Mouse (Mus musculus): ENCODE results near the gene Tff3.

Gene Tff3

GRCm38 (mm10) chr17:31095570-31095969 is 33.9 kb downstream of the Tff3 start:
- TF ChIP-seq GATA4 (IDR thresholded peaks at IDR 0.05; ENCODE audit: insufficient replicate concordance, low read length): no peak

- TF ChIP-seq GATA4 (IDR thresholded peaks at IDR 0.05; ENCODE audit: insufficient replicate concordance, low read length): no peak
Measured at GRCm38 (mm10) chr17:31094781-31095180, 34.7 kb downstream of the Tff3 start.

DNA sequence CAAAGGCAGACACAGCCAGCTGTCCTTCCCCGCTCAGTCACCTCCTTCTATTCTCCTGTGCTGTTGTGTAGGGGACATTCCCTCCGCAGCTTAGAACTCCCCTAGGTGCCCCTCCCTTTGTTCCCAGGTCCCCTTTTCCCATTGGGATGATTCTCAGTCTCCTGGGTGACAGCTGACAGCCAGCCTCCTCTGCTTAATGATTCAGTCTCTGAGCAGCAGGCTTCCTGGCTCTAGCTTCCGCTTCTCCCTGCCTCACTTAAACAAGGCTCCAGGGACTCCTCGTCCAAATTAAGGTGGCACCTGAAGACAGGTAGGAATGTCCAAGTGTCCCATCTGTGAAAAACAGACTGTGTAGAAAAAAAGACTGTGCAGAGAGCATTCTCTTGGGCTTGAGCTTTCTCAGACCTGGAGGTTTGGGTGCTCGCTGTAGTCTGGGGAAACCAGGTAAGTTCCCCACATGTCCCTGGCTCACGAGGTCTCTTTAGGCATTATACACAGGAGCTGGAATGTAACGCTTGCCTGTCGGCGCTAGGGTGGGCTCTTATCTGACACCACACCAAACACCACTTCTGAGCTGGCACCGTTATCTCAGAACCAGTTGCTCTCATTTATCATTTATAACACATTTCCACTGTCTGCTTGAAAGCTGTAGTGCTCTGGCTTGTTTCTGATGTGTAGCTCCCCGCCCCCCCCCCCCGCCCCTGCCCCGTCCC is 38.3 kb downstream of the Tff3 start:
- no peak for TF ChIP-seq GATA4 (IDR thresholded peaks at IDR 0.05; ENCODE audit: insufficient replicate concordance, low read length)

- TF ChIP-seq GATA4 (IDR thresholded peaks at IDR 0.05; ENCODE audit: insufficient replicate concordance, low read length): no peak; the same call in 1 of the 2 replicates
Measured at GRCm38 (mm10) chr17:31089848-31090247, 39.6 kb downstream of the Tff3 start.

DNA sequence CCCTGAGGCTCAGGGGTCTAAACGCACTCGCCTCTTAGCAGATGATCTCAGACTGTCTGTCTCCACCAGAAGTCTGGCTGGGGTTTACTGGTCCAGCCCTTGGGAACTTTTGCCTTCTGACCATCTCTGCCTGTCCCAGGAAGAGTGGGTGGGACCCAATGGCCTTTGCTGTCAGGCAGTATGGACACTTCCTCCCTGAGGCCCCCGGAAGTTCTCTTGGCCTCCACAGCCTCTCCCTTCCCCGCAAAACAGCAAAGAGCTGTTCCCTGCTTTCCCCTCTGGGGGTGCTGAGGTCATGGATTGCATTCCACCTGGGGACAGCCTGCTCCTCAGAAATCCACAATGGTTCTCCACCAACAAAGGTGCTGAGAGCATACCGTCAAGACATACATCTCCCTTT is 40.7 kb downstream of the Tff3 start:
- no peak for TF ChIP-seq GATA4 (IDR thresholded peaks at IDR 0.05; ENCODE audit: insufficient replicate concordance, low read length)

DNA sequence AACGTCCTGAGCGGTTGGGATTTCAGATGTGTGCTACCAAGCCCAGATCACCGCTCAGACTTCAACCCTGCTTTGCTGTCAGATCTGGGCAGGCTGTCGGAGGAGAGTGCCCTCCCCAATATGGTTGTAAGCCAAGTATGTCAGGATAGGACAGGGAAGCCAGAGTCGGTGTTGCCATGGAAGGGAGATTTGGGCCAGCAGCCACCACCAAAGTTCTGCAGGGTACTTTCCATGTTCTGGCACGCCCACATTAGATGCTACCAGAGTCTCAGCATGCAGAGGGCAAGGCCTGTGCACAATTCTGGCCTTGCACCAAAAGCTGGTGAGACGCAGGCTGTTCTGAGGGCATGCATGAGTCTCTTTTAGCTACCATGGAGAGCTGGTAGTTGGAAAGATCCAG is 43.2 kb downstream of the Tff3 start:
- TF ChIP-seq GATA4 (IDR thresholded peaks at IDR 0.05; ENCODE audit: insufficient replicate concordance, low read length): no peak

- TF ChIP-seq GATA4 (IDR thresholded peaks at IDR 0.05; ENCODE audit: insufficient replicate concordance, low read length): no peak
Measured at GRCm38 (mm10) chr17:31085519-31085918, 43.9 kb downstream of the Tff3 start.

GRCm38 (mm10) chr17:31082296-31083078 is 47.0 kb downstream of the Tff3 start:
- no peak for TF ChIP-seq GATA4 (IDR thresholded peaks at IDR 0.05; ENCODE audit: insufficient replicate concordance, low read length)

GRCm38 (mm10) chr17:31079078-31079840 is 50.2 kb downstream of the Tff3 start:
- peak; percentile 63; the same call in 1 of the 2 replicates for TF ChIP-seq GATA4 (IDR thresholded peaks at IDR 0.05; ENCODE audit: insufficient replicate concordance, low read length)

DNA sequence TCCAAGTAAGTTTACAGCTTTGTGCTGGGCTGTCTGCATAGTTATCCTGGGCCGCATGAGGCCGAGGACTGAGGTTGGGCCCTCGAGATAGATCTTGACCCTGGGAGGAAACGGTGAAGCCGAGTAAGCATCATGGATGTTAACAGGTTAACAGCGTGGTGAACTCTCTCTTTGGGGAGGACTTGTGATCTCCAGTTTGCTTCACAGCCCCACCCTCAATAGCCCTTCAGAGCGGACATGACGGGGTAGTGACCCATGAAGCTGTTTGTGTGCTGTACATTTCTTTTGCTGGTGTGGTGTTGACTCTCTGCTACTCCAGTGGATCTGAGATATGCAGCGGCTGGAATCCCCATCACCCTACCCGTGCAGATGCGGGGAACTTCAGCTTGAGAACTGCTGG is 50.9 kb downstream of the Tff3 start:
- TF ChIP-seq GATA4 (IDR thresholded peaks at IDR 0.05; ENCODE audit: insufficient replicate concordance, low read length): no peak

- no peak for TF ChIP-seq GATA4 (IDR thresholded peaks at IDR 0.05; ENCODE audit: insufficient replicate concordance, low read length)
Measured at GRCm38 (mm10) chr17:31077561-31077960, 51.9 kb downstream of the Tff3 start.

GRCm38 (mm10) chr17:31075471-31075870 is 54.0 kb downstream of the Tff3 start:
- TF ChIP-seq GATA4 (IDR thresholded peaks at IDR 0.05; ENCODE audit: insufficient replicate concordance, low read length): peak; percentile 45; the same call in 1 of the 2 replicates
